Mouse (Mus musculus) erythroblast, embryonic 14.5 days (primary cell): ENCODE data around the gene Sept5. TPM values are rescaled to one million over a fixed set of nuclear protein-coding genes. Genes with fewer than 3 reads are reported as not detected.

Source experiments
- H3K27me3 ChIP-seq: 2 replicates; pipeline ENCODE4 v1.6.1; 2012; ENCODE audit warnings: inconsistent platforms; ENCODE audit not compliant: control insufficient read depth
- H3K36me3 ChIP-seq: 2 replicates; pipeline ENCODE4 v1.6.1; 2012; ENCODE audit warnings: mild to moderate bottlenecking, inconsistent platforms; ENCODE audit not compliant: control insufficient read depth
- H3K4me1 ChIP-seq: 2 replicates; pipeline ENCODE4 v1.6.1; 2012; ENCODE audit warnings: inconsistent platforms; ENCODE audit not compliant: control insufficient read depth
- H3K4me3 ChIP-seq: replicated peaks from 2 replicates; pipeline ENCODE3; 2012; ENCODE audit warnings: moderate library complexity, mild to moderate bottlenecking, inconsistent platforms
- H3K9me3 ChIP-seq: 2 replicates; pipeline ENCODE4 v1.6.1; 2012; ENCODE audit warnings: low read length, inconsistent platforms, mixed read lengths; ENCODE audit not compliant: control insufficient read depth
- GATA1 ChIP-seq: IDR thresholded peaks from 2 replicates; pipeline ENCODE4 v1.6.1; 2012; ENCODE audit warnings: low read length, inconsistent platforms, mixed read lengths
- TAL1 ChIP-seq: IDR thresholded peaks from 3 replicates; pipeline ENCODE4 v1.6.1; 2012; ENCODE audit warnings: low read length, inconsistent platforms, mixed read lengths
- polyA plus RNA-seq: library from polyadenylated mRNA; stranded (reverse); fragments of >175 nt; gene quantifications from 2 replicates; pipeline ENCODE4 v1.2.3, GENCODE M21; 2012

The Sept5 gene
- polyA plus RNA-seq, 1 experiment, result not detected

DNA sequence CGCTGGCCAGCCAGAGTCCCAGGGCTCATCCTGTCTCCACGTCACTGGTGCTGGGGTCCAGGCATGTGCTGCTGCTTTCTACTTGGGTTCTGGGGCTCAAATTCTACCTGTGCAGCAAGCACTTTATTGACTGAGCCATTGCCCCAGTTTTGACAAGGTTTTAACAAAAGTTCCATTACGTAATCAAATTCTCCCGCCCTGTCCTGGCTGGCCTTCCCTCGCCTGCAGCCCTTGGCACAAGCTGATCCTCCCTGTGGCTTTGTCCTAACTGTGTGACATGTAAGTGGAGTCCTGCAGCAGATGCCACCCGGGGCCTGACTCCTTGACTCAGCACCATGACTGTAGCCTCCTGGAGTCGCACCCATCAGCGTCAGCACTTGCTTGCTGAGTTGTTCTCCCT, 55.6 kb downstream of the Sept5 start:
- H3K9me3 ChIP-seq, result no peaks in the 10 kb centered on the region
- TF ChIP-seq GATA1 (no peak), TAL1 (no peak)
- peaks cover 32% of the 10 kb centered on the region for H3K27me3 ChIP-seq

More for the DNA sequence above, 55.6 kb downstream of the Sept5 start:
- H3K4me1 ChIP-seq, result no peaks in the 10 kb centered on the region
- no peak overlapping the region for H3K4me3 ChIP-seq
- no peaks in the 10 kb centered on the region for H3K36me3 ChIP-seq

Other genes with a start within 250 kb of the Sept5 start
- 16.0 and 18.6 TPM in 2 replicates for gene Txnrd2, start 203.6 kb downstream of the Sept5 start, polyA plus RNA-seq
- gene Comt, start 203.1 kb downstream of the Sept5 start, polyA plus RNA-seq, result 7.4 and 19.9 TPM in 2 replicates
- gene Gnb1l, start 131.2 kb downstream of the Sept5 start, polyA plus RNA-seq, result 0.64 and 0.81 TPM in 2 replicates
- 0.06 and 0.15 TPM in 2 replicates for gene Rtl10, start 131.1 kb downstream of the Sept5 start, polyA plus RNA-seq
- not detected in 2 replicates for gene Tbx1, start 39.3 kb downstream of the Sept5 start, polyA plus RNA-seq
- gene Gp1bb, start 7.6 kb downstream of the Sept5 start, polyA plus RNA-seq, result 0.44 and 0.64 TPM in 2 replicates
- 0.02 TPM in 1 of 2 replicates, not detected in the other for gene Gm49601, start 3.5 kb downstream of the Sept5 start, polyA plus RNA-seq
- gene Cldn5, start 146.9 kb upstream of the Sept5 start, polyA plus RNA-seq, result 0.09 and 0.19 TPM in 2 replicates
- 2.0 and 2.8 TPM in 2 replicates for gene Ufd1, start 181.8 kb upstream of the Sept5 start, polyA plus RNA-seq
- gene Cdc45, start 182.0 kb upstream of the Sept5 start, polyA plus RNA-seq, result 4.8 and 5.3 TPM in 2 replicates
- 4.2 and 4.5 TPM in 2 replicates for gene 2510002D24Rik, start 206.6 kb upstream of the Sept5 start, polyA plus RNA-seq
- not detected in 2 replicates for gene Gm28539, start 206.6 kb upstream of the Sept5 start, polyA plus RNA-seq
- 1.9 and 2.1 TPM in 2 replicates for gene Mrpl40, start 246.9 kb upstream of the Sept5 start, polyA plus RNA-seq
- 0.95 and 1.0 TPM in 2 replicates for gene Hira, start 247.1 kb upstream of the Sept5 start, polyA plus RNA-seq